Mouse (Mus musculus): ENCODE measurements around the gene Auts2.

The Auts2 gene

GRCm38 (mm10) chr5:131977497-131977896 lies 565.6 kb downstream of the Auts2 start:
- DNase-seq = no peak

DNA sequence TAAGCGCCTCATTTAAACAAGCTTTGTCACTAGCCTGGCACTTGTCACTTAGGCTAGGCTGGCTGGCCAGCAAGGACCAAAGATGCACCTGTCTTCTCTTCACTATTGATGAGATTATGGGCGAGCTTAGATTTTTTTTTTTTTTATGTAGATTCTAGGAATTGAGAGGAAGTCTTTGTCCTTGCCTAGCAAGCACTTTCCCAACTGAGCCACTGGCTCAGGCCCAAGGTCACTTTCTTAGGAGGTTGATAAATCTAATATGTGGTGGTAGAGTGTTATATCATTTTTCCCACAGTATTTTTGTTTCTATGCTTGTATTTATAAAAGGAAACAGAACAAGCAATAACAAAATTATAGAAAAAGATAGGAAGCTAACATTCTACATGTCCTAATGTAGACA lies 571.2 kb downstream of the Auts2 start:
- no peak for DNase-seq

DNA sequence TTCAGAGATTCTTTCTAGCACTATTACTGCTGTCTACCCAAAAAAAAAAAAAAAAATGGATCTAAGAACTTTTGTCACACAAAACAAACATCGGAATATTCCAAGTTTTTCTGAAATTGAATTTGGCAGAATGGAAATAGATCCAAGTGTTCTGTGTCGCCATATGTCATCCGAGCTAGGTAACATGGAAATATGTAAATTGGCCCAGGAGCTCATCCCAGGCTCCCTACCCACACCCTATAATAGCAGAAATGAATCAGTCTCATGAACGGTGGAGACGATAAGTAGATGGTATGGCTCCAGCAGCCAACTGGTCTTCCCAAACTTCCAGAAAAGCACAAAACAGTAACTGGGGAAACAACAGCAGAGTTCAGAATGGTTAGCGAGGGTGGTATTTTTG lies 577.6 kb downstream of the Auts2 start:
- no peak for DNase-seq

- no peak for DNase-seq
Measured at GRCm38 (mm10) chr5:131963565-131963964, 579.6 kb downstream of the Auts2 start.

DNA sequence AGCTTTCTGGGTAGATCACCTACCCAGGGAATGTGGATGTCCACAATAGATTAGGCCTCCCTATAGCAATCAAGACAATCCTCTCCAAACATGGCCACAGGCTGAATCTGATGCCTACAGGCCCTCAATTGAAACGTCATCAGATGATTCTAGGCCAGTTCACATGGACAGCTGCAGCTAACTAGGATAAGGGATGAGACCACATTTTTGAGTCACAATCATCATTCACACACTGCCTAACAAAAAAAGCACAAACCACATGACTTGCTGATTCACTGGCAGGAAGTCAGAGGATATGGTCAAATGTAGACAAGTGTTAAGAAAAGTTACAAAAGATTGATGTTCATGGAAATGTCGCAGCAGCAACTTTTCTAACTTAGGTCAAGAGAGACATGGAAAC lies 581.3 kb downstream of the Auts2 start:
- no peak for DNase-seq

- no peak for DNase-seq
Measured at GRCm38 (mm10) chr5:131960432-131960831, 582.7 kb downstream of the Auts2 start.

DNA sequence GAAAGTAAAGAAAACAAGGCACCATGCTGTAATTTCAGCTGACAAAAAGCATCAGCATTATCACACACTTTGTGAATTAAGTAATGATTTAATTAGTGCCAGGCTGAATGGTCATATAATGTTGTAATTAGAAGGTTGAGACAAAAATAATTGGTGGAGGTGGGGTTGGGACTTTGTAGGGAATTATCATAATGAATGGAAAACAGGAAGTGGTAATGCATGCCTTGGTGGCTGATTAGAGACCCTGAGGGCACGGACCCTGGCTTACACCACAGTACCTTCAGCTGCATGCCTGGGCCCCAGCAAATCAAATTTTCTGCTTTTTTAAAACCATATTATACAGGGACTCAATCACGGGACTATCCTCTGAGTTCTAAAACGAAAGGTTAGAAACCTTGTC lies 586.1 kb downstream of the Auts2 start:
- no peak for DNase-seq

- no peak for DNase-seq
Measured at GRCm38 (mm10) chr5:131956090-131956489, 587.1 kb downstream of the Auts2 start.

DNA sequence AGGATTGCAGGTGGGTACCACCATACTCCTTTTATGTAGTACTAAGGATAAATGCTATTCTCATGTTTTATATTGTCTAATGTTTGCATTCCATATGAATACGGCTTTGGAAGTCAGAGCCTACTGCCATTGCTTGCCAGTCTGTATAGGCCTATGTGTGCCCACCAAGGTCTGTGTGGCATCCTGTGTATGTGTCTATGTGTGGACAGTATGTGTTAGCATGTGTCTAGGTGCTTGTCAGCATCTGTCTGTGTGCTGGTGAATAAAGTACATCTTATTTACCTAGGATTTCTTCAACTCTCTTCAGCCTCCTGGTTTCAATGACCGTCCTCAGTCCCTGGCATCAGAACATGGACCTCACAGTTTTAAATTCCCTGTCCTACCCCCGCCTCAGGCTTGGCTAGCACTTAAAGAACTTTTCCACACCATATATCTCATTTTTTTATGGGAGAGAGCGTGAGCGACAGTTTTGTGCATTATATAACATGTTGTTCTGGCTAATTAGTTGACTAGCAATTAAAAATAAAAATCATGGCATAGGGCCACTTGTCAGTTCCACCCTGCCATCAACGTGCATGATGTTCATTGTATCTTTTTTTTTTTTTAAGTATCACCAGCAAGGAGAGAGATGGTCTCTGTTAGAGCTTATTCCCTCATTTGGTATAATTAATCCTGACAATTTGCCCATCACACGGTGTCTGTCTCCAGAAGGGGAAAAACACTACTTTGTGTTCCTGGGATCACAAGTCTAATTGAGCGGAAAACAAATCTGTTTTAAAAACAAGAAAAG lies 587.7 kb downstream of the Auts2 start:
- no peak for DNase-seq

GRCm38 (mm10) chr5:131948571-131949151 lies 594.5 kb downstream of the Auts2 start:
- DNase-seq = no peak

GRCm38 (mm10) chr5:131946801-131947200 lies 596.3 kb downstream of the Auts2 start:
- DNase-seq = no peak

- no peak for DNase-seq
Measured at GRCm38 (mm10) chr5:131944761-131945160, 598.4 kb downstream of the Auts2 start.

GRCm38 (mm10) chr5:131928696-131929095 lies 614.4 kb downstream of the Auts2 start:
- DNase-seq = no peak

GRCm38 (mm10) chr5:131922759-131923158 lies 620.4 kb downstream of the Auts2 start:
- DNase-seq = no peak

- no peak for DNase-seq
Measured at GRCm38 (mm10) chr5:131922118-131922517, 621.0 kb downstream of the Auts2 start.

DNA sequence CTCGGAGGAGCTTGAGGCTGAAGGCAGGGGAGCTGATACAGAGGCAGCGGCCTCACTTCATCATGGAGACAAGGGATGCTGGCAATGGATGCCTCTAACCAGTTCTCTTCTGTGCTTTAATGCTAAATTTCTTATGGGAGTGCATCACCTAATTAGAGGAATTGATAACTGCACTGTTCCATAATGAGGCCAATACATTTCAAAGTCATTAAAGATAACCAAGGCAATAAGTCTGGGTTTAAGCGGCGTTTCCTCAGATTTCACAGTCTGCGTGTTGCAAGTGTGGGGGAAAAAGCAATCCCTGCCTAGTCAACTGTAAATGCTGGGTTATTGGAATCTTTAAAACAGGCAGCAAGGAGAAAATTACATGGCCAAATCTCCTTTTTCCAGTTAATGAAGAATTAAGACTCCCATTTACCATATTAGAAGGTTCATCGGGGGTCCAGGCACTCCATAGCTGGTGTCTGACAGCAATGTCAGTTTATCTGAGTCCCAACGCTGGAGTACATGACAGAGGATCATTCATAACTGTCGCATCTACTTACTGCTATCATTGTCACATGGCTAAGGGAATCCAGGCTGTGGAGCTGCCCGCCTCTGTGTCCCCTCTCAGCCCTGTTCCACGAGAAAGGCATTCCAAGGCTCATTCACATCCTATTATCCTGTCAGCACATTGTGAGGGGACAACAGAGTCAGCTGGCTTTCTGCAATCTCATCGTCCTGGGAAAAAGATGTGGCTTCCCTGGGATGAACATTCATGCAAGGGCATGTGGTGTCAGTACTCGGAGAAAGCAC lies 623.0 kb downstream of the Auts2 start:
- no peak for DNase-seq

- DNase-seq = no peak
Measured at GRCm38 (mm10) chr5:131916791-131917403, 626.2 kb downstream of the Auts2 start.

- DNase-seq = no peak
Measured at GRCm38 (mm10) chr5:131913562-131913961, 629.6 kb downstream of the Auts2 start.

- no peak for DNase-seq
Measured at GRCm38 (mm10) chr5:131912983-131913382, 630.2 kb downstream of the Auts2 start.

GRCm38 (mm10) chr5:131906313-131906712 lies 636.8 kb downstream of the Auts2 start:
- DNase-seq = no peak

- DNase-seq = no peak
Measured at GRCm38 (mm10) chr5:131904478-131904877, 638.7 kb downstream of the Auts2 start.

- no peak for DNase-seq
Measured at GRCm38 (mm10) chr5:131898048-131898638, 645.0 kb downstream of the Auts2 start.

DNA sequence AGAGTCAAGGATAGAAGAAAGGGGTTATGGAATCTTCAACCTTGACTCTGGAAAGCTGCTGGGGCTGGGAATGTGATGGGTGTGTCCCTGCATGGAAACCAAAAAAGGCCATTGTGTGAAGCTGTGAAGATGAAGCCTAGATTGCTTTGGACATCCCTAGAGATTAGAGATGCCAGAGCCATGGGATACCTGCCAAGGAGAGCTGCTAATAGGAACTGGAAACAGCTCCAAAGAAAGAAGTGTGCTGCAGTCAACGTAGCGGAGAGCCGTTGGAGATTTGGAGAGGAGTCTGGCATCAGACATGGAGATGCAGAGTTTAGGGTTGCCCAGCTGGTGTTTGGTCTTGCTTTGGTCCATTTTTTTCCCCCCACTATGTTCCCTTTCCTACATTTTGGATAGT lies 656.5 kb downstream of the Auts2 start:
- DNase-seq = peak in 1 of 2 experiments; percentile 55
